Mouse (Mus musculus) adipocyte (in vitro differentiated cells): ENCODE results near the gene Fam151b.

Experiments
- DNase-seq: peaks from one replicate; pipeline ENCODE4 v3.0.0-alpha.2; 2016; ENCODE audit warnings: low spot score

The Fam151b gene

GRCm38 (mm10) chr13:92410486-92410885 lies 73.3 kb downstream of the Fam151b start:
- DNase-seq, result no peak

- no peak for DNase-seq
Observed at GRCm38 (mm10) chr13:92403496-92403895, 80.3 kb downstream of the Fam151b start.

GRCm38 (mm10) chr13:92402063-92402462 lies 81.8 kb downstream of the Fam151b start:
- DNase-seq, result no peak
